Mouse (Mus musculus) urinary bladder, postnatal 25 days (tissue): ENCODE measurements around the gene Mnx1.

Source experiments
- DNase-seq: peaks from one replicate; pipeline ENCODE4 v3.0.0; 2022; ENCODE audit warnings: low spot score

Mnx1 gene

DNA sequence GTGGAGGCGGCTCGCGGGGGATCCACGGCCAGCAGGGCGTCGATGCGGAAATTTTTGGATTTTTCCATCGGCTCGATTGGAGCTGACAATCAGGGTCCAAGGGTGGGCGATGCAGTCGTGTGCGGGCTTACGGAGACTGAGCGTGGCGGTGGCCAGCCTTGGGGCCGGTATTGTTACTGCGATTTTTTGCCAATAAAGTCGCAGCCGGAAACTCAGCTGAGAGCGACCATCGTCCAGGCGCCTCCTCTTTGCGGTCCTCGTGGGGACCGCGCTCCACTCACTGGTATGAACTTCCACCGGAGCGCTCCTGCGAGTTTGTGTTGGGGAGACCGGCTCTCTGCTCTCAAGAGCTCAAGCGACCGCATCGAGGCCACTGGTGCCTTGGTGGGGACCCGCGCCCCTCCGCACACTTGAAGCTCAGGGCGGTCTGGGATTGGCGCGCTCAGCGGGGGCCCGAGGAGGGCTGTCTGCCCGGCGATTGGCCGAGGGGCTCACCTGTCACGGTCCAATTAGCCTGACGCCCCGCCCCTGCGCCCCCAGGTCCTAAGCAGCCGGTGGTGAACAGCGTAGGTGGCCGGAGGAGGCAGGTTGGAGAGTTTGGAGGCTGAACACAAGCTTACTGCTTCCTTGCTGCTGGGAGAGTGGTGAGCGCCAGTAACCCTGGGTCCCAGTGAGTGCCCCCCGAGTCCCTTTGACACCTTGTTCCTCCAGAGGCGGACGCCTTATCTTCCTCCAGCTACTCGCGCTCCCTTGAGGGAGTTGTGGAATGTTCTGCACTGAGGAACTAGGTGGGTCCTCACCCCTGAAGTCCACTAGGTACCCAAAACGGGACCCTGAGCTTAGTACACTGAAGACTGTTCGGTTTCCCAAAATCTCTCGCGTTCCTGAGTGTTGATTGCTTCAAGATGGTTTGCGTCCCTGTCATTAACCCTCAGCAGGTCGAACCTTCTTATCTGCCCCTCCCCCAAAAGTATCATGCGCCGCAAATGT is at the start of gene Mnx1:
Gene Mnx1 (minus strand): TSS at position 263 of the 990 bp plus-strand sequence.
- DNase-seq: no peak

DNA sequence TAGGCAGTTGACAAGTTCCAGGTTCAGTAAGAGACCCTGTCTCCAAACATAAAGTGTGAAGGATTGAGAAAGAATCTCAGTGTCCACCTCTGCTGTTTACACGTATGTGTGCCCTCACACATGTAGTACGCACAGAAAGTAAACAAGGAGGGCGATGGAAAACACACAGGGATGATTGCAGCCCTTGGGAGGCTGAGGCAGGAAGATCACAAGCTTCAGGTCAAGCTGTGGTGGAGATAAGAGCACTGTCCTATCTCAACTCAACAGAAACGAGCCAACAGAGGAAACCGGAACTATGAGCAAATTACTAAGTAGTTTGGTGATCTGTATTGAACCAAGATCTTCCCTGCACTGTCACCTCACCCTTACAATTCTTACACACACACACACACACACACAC is 38.2 kb upstream of the Mnx1 start:
- DNase-seq: no peak

DNA sequence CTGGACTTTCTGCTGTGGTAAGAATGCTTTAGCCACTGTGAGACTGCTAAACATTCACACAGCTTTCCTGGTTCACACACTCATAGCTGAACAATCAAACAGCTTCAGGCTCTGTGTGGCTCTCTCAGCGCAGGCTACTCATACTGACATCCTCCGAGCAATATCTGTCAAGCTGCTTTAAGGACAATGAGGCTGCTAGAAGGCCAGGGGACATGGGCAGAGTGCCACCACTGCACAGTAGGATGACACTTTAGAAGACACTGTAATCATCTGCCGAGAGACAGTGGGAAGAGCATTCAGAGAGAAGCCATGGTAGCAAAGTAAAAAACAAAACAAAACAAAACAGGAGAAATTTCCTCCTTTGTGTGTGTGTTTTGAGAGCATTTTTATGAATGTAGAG is 37.6 kb upstream of the Mnx1 start:
- DNase-seq: no peak

DNA sequence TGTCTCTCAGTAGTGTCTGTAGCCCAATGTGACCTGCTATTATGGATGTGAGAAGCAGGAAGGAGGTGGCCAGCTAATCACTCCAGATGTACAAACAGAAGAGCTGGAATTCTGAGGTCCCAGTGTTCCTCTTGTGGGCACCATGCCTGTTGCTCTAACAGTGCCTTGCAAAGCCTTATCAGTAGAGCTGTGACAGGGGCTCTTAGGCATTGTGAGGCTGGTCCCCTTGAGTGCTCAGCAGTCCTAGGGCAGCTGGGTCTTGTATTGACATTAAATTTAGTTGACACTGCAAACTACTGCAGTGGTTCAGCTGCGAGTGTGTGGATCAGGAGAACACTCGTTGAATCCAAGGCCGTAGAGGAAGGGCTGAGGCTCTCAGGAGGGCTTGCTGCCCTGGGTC is 28.7 kb upstream of the Mnx1 start:
- DNase-seq: no peak

DNA sequence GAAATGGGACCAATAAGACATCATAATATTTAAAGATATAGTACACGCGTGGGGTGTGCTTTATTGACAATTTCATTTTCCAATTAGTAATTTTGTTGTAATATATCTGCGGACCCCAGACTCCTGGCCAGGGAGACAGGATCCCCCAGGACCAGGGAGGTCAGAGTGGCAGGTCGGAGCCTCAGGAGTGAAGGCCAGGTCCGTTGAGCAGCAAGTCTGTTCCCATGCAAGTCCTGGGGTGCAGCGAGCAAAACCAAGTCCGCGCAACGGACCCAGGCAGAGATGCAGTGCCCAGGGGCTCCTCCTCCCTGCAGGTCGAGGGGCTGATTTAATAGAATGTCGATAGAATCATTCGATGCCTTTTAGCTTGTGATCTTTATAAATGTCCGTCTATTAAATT is 9.1 kb upstream of the Mnx1 start:
- no peak for DNase-seq

DNA sequence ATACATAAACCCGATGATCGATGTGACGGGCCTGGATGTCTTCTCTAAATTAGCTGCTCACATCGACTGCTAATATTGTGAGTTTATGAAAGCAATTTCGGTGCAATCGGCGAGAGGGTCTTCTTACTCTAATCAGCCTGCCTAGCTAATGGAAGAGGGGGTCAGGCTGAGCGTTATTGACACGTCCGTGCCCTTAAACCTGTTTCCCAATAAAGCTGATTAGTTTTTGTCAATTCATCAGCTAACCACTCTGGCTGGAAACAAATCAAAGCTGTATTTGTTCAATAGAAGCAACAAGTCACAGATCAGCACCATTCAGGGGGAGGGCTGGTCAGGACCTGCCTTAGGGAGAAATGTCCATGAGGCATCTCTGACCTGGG is 7.7 kb upstream of the Mnx1 start:
- no peak for DNase-seq

DNA sequence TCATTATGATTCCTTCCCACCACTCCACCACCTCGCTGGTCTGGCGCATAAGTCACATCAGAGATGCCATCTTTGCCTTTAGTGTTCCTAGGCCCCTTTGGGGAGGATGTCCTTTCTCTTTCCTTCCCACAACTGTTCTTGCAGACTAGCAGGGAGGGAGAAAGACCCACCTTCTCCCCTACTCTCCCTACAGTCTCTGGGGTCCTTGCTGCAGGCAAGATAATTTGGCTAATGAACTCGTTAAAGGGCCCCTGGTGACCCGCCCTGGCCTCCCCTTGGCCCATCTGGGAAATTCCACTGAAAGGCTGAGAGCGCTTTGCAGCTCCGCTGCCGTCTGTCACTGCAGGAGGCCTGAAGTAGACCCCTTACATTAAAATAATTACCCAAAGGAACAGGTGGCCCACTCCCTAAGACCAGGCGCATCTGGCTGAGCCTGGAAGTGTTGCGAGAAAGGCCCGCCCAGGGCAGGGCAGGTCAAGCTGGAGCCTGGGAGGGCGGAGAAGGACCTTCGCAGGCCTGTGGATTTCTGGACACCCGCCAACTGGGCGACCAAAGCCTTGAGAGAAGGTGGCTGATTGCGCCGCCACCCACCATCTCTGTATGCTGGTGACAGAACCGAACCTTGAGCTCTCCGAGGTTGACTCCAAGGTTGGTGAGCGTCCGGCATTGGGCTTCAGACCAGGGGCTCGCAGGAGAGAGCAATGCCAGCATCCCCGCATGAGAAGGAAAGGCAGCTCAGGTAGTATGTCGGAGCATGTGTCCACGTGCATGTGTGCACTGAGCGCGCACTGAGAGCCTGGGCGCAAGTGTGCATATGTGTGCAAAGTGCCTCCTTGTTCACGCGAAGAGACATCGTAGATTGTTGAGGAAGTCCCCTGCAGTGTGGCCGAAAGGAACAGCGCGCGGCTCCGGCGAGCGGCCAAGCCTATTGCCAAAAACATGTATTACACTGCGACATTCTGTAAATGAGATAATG is 7.0 kb upstream of the Mnx1 start:
- DNase-seq: no peak

DNA sequence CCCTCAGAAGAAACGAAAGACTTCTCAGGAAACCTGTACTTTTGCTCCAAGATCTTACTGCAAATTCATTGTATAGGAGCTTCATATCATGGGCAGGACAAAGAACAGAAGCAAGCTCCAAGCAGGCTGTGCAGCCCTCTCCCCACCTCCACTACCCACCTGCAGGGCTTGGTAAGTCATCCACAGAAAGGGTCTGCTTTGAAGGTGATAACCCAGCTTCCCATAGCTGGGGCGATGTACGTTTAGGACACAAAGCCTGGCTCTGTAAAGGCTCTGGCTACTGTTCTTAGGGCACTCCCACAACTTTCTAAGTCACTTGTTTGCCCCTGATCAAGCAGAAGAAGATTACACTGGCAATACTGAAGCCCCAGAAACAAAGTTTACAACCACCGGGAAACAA is 5.5 kb upstream of the Mnx1 start:
- no peak for DNase-seq

DNA sequence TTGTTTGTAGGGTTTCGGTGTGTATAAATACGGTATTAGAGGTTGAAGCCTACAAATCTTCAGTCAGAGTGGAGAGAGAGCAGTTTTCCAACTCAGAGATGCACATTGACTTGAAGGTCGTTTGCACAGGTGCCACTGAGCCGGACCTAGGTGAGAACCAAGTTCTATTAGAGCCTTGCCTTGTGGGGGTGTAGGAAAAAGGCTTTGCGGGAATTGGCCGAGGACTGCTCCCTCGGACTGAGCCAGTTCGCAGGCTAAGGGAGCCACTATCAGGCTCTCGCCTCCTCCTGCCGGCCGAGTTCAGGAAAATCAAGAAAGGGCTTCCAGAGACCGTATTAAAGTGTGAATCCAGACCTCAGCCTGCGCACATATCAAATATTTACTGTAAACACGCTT is 926 bp upstream of the Mnx1 start:
- no peak for DNase-seq

DNA sequence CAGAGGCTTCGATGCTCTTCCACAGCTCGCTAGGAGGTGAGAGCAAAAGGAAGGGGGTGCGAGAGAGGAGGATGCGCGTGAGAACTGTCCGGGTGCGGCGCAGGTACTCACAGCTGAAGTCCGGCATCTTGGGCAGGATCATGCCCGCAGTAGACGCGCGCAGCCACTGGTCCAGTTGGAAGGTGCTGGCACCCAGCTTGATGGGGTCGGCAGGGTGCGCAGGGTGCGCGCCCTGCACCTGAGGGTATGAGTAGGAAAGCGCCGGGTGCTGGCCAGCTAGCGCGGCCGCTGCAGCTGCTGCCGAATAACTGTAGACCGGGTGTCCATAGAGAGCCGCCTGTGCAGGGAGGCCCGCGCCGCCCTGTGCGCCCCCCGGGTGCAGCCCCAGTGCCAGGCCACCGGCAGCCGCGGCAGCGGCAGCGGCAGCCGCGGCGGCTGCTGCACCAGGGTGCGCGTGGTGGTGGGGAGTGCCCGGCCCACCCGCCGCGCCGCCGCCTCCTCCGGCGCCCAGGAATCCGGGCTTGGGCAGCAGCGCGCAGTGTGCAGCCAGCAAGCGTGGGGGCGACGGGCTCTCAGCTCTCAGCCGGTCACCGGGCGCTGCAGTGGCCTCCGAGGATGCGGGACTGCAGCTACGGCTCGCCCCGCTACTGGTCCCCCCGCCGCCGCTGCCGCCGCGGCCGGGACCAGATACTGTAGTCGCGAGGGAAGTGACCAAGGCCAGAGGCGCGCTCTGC is 629 bp downstream of the Mnx1 start:
- no peak for DNase-seq

DNA sequence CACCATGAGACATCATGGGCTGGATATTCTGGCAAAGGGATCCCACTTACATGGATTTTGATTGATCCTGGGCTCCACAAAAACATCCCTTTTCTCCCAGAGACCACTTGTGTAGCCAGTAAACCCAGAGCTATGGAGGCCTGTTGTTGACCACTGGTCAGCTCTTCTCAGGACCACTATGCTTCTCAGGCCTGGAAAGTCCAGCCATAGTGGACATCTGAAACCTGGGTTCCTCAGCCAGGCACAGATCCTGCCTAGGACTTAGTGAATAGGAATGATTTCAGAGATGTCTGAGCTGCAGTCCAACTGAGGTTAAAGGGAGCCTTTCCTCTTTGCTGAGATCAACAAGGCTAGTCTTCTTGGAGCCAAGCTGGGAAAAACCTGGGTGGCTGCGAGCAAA is 2.2 kb downstream of the Mnx1 start:
- DNase-seq: no peak

DNA sequence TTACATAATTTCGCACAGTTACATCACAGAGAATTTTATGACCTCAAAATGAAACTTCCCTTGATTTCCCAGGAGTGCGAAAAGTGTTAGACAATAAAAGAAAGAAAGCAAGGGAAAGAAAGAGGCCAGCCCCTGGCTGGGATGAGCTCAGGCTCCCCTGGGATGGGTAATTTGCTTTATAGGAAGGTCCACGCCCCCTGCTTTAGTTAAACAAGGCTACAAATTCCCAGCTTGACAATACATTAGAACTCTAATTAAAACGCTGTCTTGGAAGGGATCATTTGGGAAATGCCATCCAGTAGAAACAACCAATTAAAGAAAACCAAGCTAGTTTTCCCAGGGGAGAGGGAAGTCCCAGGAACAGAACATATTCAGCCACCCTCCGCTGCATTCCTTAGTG is 2.7 kb downstream of the Mnx1 start:
- DNase-seq: no peak

DNA sequence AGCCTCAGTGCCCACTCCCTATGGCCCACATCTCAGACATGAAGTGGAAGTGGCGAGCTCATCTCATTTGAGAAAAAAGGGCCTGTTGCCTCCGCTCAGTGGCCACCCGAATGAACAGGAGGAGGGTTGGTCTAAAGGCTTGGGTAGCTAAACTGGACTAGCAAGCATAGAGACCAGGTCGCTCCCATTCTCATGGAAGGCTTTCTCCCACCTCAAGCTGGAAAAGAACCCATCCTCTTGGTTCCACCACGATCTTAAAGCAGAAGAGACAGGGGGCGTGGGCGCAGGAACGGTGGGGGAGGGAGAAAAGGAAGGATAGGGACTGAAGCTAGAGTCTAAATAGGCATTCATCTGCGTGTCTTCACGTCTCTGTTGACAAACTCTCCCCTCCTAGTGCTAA is 3.2 kb downstream of the Mnx1 start:
- no peak for DNase-seq

DNA sequence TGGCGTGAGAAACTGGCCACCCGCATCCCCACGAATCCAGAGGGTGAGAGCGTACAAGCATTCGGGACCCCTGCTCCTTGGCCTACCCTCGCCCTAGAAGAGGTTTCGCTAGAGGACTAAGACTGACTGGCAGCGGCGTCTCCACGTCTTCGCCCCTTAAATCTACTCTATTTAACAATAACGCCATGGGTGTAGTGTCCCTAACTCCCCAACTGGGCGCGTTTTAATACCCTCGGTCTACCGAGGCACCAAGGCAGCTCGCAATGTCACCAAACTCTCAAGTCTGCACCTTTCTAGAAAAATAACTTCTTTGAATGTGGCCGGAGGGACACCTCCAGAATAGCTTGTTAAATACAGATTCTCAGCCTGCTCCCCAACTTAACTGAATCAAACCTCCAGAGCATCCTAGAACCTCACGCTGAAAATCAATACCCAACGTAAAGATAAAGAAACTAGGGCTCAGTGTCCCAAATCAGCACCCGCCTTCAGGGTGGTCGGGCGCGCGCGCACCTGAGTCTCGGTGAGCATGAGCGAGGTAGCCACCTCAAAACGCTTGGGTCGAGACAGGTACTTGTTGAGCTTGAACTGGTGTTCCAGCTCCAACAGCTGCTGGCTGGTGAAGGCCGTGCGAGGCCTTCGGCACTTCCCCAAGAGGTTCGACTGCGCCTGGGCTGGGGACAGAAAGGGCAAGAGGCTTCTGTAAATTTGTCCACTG is 3.9 kb downstream of the Mnx1 start:
- no peak for DNase-seq

DNA sequence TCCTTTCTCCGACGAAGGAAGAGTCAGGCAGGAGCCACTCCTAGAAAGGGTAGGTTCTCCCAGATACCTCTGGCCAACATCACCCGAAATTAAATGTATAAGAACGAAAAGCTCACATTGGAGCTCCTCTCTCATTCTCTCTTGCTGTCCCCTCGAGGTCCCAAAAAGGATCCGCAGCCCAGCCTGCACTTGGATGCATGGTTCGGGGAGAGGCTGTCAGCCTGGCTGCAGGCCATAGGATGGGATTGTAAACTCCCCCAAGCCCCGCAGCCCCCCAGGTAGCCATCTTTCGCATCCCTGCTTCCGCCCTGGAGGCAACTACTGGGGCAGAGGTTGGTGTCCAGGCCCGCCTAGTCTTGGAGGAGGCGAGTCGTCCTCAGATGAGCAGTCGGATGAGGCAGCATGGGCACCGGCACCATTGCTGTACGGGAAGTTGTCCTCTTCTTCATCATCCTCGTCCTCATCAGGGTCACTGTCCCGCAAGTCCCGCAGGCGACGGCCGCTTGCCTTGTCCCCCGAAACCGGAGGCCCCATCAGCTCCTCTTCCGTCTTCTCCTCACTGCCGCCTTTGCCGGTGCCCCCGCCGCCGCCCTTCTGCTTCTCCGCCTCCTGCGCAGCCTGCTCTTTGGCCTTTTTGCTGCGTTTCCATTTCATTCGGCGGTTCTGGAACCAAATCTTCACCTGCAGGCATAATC is 4.6 kb downstream of the Mnx1 start:
- DNase-seq: no peak

DNA sequence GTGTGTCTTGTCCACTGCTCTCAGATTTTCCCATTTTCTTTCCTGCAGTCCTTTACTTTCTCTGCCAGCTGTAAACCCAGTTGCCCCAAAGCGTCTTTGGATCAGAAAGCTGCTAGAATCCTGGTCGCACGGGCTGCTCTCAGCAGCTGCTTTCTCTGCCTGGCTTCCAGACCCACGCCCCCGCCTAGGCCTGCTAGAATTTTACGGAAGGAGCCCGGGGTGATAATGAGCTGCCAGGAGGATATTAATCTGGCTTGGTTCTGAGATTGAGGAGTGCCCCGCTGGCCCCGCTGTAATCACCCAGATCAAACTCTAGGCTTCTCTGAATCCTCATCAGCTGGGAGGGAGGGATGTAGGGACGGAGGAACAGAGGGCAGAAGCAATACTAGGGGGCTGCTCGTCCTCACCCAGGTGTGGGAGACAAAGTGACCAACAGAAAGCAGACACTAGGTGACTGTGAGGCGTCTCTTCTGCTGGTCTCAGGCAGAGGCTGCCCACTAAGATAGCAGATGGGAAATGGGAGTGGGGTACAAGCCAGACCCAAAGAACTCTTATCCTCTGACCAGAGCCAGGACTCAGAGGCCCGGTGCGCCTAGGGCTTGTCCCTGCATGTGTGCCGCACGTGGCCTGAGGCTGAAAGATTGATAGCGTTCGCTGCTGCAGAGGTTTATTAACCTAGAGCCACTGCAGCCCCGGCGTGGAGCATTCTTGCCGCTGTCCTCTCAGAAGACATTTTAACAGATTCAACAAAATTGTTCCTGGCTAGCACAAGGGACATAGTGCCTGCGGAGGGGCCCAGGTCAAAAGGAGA is 6.2 kb downstream of the Mnx1 start:
- no peak for DNase-seq

DNA sequence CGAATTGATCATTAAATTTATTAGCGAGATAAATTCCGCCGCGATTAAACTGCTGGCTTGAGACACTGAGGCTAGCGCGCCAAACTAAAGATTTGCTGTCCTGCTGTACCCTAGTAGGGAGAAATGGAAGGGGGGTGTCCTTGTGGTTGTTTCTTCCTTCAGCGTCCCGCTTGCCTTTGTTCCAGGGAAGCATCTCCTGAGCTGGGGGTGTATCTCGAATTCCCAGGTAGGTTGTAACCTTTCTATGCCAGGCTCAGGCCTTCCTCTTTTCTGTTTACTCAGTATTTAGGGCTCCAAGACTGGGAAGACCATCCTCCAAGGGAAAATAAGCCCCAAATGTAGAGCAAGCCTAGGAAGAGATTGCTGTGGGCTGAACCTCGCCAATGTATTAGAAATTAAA is 6.9 kb downstream of the Mnx1 start:
- DNase-seq: no peak

DNA sequence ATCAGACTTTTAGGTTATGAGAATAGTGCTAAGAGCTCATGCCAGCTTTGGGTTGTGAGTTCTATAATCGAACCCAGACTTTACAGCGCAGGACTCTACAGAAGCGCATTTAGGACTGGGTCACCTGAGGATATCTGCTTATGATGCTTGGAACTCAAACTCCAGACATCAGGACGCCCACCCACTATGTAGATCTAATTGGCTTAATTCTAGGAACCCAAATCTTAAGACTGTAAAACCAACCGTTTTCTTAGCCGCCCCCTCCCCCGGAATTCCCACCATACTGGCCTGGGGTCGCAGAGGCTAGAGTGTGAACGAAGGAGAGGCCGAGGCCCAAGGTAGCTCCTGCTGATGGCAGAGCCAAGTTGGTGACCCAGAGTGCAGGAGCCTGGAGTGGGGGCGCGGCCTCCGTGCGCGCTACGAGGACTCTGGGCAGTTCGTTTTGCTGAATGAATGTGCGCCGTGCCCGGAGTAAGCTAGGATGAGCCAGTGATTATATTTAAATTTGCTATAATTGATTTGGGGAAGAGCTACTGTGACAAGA is 7.3 kb downstream of the Mnx1 start:
- DNase-seq: no peak

DNA sequence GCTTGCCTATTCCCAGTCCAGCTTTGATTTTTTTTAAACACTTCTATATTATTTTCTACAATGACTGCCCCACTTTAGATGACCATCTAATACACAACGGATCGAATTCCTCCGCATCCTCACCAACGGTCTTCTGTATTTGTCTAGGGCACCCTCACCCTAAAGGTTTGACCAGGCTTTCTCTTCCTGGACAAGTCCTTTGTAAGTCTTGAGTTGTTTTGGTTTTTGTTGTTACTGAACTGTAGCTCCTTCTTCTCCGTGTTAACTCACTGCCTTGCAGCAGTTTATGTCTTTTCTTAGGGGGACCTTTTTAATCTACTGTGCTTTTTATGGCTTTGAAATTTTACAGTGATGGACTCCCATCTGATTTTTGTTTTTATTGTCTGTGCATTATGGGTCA is 8.0 kb downstream of the Mnx1 start:
- DNase-seq: no peak

DNA sequence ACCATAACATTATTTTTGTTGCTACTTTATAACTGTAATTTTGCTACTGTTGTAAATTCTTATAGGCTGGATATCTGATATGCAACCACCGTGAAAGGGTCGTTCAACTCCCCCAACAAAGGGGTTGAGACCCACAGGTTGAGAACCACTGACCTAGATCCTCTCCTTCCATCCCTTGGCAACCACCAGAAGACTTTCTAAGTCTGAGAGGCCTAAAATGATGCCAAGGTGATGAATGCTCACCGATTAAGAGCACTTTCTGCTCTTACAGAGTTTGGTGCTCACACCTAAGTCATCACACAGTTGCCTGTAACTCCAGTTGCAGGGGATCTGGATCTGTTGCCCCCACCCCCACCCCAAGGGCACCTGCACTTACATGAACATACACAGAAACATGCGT is 8.8 kb downstream of the Mnx1 start:
- DNase-seq: no peak
